Mouse (Mus musculus) c-Kit-positive CD71-positive TER-119-negative erythroid progenitor cells, embryonic 14.5 days (primary cell): ENCODE data around the gene Zfp202.
"Not testable (repeated sequence)": the region's sequence is repeated elsewhere in the genome, so short reads cannot be mapped to it uniquely, and the experiment has no call there.

Experiments
- DNase-seq: peaks from one replicate; pipeline ENCODE4 v3.0.0-alpha.2; 2013; ENCODE audit warnings: low read depth

The Zfp202 gene

GRCm38 (mm10) chr9:40192098-40193038 is at the start of gene Zfp202:
Gene Zfp202 (plus strand): TSS chr9:40192316.
- peak; percentile 29 for DNase-seq

DNA sequence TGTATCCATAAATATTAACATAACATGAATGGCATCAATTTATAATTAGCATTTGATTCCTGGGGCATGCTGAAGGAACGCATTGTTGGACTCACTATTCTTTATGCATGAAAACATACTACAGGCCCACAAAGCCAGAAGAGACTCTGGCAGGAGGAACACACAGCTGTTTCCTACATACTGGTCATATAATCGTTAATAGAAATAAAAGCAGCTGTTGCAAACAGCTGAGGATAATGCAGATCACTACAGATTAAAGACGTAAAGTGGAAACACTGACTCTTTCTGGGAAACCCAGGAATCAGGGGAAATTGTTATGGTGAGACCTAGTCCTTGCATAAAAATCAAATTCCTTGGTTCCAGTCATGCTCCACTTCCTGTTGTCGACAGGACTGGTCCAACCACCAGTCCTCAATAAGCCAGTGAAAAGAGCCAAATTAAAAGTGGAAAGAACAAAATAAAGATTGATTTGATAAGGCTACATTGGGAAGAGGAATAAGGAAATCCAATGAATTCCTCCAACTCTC is 36.9 kb upstream of the Zfp202 start:
- no peak for DNase-seq

- DNase-seq: no peak
Measured at GRCm38 (mm10) chr9:40166446-40166845, 25.7 kb upstream of the Zfp202 start.

DNA sequence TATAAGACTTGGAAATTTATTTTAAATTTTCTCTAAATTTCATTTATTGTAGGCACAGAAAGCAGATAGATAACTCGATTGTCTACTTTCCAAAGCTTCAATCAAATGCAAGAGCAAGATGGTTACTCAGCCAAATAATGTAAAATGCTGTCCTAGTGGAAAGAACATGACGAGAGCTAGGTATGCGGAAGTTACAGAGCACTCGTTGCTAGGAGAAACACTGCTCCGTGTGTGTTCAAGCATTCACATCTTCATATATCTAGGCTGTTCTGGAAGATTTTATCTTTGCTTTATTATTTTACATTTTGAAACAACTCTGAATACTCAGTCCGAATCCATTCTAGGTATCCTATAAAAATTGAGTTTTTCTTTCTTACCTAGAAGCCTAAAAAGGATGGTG is 15.1 kb upstream of the Zfp202 start:
- no peak for DNase-seq

DNA sequence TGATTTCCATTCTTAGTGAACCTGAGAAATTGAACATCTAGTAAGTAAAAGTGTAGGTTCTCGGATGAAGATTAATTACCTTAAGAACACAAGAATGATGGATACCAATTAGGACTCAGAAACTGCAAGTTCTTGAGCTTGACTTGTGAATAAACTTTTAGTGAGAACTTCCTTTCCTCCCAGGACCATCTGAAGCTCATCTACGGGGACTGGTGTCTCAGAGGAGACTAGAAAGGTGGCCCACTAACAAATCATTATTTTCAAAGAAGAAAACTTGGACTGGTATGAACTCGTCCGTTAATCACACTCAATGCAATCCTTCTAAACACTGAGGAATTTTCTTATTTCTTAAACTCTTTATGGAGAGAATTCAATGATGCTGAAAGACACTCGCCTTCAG is 11.5 kb upstream of the Zfp202 start, which contains the start of gene Olfr986:
Gene Olfr986, plus strand, starts transcription at position 301 of the 400 bp plus-strand sequence.
- no peak for DNase-seq

- not testable (repeated sequence) for DNase-seq
Measured at GRCm38 (mm10) chr9:40185166-40185565, 7.0 kb upstream of the Zfp202 start.

DNA sequence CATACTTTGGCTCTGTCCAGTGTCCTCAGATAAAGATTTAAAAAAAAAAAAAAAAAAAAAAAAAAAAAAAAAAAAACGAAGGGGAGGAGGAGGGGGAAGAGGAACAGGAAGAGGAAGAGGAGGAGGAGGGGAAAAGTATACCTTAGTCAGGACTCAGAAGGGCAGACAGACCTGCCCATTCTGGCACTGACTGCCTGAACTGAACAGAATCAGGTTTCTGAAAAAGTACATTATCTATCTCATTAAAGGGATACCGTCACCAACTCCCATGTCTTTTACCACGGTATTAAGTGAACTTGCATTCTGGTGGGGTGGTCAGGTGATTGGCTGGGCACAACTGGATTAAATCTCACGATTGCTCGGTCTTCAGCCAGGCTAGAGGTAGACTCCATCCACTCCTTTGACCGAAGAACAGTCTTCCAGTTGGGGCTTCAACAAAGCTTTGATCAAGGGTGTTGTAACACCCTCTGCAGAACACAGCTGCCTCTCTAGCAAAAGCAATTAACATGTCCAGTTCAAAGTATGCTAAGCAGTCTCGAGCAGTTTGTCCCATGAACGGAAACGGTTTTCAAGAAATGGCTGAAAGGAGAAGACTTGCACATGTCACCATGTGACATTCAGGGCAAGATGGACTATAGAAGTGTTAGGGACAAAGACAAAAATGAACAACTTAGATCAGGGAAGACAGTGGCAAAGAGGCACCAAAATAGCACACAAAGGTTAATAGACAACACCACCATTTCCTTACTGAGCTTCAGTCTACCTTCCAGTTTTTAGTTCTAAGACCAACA is 835 bp upstream of the Zfp202 start:
- no peak for DNase-seq

- no peak for DNase-seq
Measured at GRCm38 (mm10) chr9:40195981-40196380, 3.9 kb downstream of the Zfp202 start.

DNA sequence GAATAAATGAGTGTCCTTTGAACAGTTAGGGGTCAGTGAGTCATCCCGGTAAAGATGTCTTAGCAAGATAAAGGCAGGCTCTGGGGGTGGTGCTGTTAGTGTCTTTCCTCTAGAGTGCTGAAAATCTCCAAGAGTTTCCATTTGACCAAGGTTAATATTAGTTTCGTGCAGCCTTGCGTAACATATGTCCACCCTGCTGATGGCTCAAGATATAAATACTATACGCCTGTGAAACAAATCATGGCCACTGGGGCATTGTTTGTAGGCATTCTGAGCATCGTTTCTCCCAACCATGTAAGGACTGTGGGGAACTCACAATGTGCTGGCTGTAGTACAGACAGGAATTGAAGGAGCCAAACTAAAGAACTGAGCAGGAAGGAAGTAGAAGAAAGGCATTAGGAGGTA is 14.4 kb downstream of the Zfp202 start:
- DNase-seq: no peak

DNA sequence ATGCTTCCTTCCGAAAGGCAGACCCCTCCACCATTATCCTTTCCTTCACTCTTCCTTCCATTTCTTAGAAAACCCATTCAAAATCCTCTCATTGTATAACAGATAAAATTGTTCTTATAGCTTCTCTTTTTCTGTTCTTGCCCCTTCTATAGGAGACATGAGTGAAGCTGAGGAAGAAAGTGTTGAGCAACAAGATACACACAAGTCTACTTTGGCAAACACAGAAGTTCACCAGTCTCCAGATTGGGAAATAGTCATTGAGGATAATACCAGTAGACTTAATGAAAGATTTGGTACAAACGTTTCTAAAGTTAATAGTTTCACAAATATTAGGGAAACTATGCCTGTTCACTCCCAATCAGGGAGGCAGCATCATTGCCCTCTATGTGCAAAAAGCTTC is 18.6 kb downstream of the Zfp202 start:
- DNase-seq: no peak

DNA sequence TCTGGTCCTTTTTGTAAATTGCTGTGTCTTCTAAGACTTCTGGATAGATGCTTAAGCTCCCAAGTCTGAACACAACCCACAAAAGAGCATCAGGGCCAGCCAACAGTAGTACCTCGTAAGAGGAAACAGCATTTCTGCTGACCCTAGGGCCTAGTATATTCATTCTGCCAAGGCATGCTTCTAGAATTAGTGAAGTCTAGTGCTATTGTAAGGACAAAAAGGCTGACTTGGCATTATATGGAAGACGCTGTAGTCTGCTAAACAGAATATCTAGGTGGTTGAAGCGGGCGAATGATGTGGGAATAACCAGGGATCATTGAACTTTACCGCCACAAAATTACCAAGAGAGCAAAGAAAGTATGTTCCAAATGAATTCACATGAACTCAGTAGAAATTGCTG is 21.9 kb downstream of the Zfp202 start:
- DNase-seq: no peak

- DNase-seq: no peak
Measured at GRCm38 (mm10) chr9:40216651-40217050, 24.5 kb downstream of the Zfp202 start.

GRCm38 (mm10) chr9:40224289-40224688 is 32.2 kb downstream of the Zfp202 start:
- no peak for DNase-seq

- peak; percentile 21 for DNase-seq
Measured at GRCm38 (mm10) chr9:40227874-40228789, 36.0 kb downstream of the Zfp202 start.

GRCm38 (mm10) chr9:40228804-40229331 is 36.8 kb downstream of the Zfp202 start:
- DNase-seq: no peak

DNA sequence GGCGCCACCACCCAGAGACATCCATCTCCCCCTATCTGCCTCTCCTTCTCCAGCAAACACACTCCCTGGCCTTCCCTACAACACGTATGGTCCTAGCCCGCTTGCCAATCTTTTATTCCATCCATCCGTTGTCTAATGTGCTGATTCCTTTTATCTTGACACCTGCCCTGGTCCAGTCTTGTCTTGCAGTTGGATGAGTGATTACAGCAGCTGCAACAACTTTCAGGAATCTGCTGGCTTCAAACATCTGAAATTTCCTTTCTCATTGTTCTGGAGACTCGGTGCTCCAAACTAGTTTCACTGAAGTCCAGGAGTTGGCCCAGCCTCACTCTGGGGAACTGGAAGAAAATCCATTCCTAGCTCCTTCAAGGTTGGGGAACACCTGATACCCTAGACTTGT is 37.4 kb downstream of the Zfp202 start:
- no peak for DNase-seq

GRCm38 (mm10) chr9:40231019-40231418 is 38.9 kb downstream of the Zfp202 start:
- DNase-seq: no peak

DNA sequence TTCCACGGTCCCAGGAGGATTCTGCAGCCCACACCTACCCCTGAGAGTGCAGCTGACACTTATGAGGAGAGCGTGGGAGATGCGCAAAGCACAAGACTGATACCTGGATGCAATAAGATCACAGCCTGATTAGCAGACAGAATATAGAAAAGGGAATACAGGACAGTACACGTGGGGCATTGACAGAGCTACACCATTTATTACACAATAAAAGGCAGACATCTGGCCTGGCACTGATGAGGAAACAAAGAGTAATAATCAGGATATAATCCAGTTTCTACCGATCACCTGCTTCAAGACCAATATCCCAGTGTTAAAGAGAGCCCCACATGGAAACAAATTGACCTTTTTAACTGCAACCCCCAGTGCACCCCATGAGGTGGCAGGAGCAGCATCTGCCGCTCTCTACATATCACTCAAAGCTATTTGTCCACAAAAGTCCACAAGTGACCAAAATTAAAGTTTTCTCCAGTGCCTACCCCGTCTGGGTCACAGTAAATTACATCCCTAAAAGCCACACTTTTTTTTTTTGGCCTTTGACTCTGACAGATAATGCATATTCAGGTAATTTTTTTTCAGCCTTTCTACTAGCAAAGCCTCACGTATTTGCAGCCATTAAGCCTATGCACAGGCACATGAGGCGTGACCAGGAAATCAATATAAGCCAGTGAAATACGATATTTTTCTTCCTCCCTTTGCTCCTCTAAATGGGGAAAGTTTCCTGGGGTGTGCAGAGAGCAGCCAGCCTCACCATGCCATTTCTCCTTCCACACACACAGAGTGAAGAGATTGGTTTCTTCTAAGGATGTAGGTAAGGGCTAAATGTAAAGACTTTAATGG is 42.3 kb downstream of the Zfp202 start:
- no peak for DNase-seq

GRCm38 (mm10) chr9:40235220-40235619 is 43.1 kb downstream of the Zfp202 start:
- DNase-seq: no peak

DNA sequence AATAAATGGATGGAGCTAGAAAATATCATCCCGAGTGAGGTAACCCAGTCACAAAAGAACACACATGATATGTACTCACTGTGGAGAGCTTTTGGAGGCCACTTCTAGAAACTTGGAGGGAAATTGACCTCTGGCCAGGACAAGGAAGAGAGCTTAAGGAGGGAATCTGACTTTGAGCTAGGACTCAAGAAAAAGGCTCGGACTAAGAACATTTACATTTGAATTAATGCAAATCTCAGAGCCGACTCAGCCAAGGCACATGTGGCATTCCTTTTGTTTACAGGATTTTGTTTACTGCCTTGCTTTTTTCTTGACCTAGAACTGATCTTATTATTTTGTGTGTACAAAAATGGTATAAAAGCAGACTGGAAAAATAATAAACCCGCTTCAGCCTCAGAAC is 47.6 kb downstream of the Zfp202 start:
- DNase-seq: no peak
